Mouse (Mus musculus): Measurements from ENCODE around the gene Alkbh6. TPM values are rescaled to one million over a fixed set of nuclear protein-coding genes. Genes with fewer than 3 reads are reported as not detected.

Gene Alkbh6
- 71.3 and 83.8 TPM in 2 replicates for polyA plus RNA-seq (2014; fragmentation: Nextera tagmentation; extraction: Ambion mirVana)

DNA sequence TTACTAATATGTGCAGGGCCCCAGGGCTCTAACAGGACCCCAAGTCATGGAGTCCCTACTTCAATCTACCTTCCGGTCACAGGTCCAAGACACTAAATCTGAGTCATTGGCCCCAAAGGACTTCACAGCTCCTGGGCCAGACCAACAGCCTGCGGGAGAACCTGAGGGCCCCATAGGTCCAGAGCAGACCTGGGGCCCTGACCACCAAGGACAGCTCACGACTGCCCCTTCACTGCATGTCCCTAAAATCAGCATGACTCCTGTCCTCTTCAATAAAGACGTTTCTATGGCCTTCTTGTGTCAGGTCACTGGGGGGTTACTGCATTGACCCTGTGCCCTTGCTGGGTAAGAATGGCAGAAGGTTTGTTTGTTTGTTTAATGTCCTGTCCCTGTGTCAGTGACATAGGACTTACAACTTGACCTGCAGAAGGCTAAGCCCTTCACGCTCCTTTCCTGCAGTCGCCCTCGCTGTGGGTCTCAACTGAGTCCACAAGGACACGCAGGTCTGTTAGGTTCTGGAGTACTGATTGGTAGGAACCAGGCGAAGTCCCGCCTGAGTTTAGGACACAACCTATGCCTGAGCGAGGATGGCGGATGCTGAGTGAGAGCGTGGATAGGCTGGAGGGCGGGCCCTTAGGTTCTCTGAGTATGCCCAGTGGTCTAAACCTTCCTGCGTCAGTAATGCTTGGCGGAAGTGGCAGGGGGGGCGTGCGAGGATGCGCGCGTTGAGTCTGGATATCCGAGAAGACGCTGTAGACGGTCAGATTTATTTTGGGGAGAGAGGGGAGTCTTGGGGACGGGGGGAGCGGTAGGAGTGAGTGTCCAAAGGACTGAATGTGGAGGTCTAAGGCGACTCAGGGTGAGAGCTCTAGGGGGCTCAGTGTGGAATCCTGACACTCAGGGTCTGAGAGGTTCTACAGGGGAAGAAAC lies at the start of gene Alkbh6:
TSS of gene Alkbh6 (plus strand) at position 642 of the 930 bp plus-strand sequence.
- no peaks in the 10 kb centered on the region for H3K9me3 ChIP-seq (ENCODE audit: control insufficient read depth, low read length)
- peak within 1 kb of the TSS; percentile 68 for H3K9ac ChIP-seq (ENCODE audit: low read length)
- DNase-seq (ENCODE audit: low spot score): peak; percentile 94
- H3K4me3 ChIP-seq (ENCODE audit: low read depth, low read length): peak within 1 kb of the TSS; percentile 61
- H3K4me2 ChIP-seq (ENCODE audit: low read depth, low read length, severe bottlenecking): peak within 1 kb of the TSS; percentile 86
- H3K27ac ChIP-seq (ENCODE audit: low read depth, low read length): no peak within 1 kb of the TSS
- H3K36me3 ChIP-seq (ENCODE audit: control insufficient read depth, insufficient read depth, low read length): peaks cover 8% of the 10 kb centered on the region; the same call in 1 of the 2 replicates
- 6% methylated on average over 27 of the region's 27 CpGs for WGBS
- peaks cover 9% of the 10 kb centered on the region for H3K4me1 ChIP-seq (replicated peaks; ENCODE audit: control insufficient read depth, insufficient read depth, low read length)
- peak; percentile 100 for ATAC-seq (replicated peaks; ENCODE audit: low FRiP score)
- no peaks in the 10 kb centered on the region for H3K27me3 ChIP-seq (ENCODE audit: control insufficient read depth, insufficient read depth, low read length)

DNA sequence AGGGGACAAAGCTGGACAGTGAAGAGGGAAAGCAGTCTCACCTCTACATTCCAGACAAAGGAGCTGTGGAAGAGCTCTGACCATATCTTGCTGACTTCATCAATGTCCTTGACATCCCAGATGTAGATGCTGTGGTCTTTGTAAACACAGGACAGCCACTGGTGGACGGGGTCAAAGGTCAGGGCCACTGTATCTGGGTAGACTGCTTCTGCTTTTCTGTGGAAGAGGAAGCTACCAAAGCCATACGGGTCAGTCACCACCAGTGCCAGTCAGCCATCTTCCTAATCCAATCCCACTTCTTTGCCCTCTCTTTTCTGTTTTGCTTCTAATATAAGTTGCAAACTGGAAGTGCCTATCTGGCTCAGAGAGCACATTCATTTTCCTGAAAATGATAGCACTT lies 43.5 kb upstream of the Alkbh6 start:
- WGBS: 80% methylated on average over 2 of the region's 2 CpGs
- ATAC-seq (replicated peaks; ENCODE audit: low FRiP score): no peak
- DNase-seq (ENCODE audit: low spot score): no peak

DNA sequence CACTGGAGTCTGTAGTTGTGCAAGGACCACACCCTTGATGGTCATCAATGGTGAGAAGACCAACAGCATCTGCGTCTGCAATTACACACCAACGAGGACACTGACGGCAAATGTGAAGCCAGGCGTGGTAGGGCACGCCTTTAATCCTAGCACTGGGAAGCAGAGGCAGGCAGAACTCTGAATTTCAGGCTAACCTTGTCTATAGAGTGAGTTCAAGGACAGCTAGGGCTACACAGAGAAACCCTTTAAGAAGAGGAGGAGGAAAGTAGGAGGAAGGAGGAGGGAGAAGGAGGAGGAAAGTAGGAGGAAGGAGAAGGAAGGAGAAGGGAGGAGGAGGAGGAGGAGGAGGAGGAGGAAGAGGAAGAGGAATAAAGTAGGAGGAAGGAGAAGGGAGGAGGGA lies 43.0 kb upstream of the Alkbh6 start:
- H3K27me3 ChIP-seq (ENCODE audit: control insufficient read depth, insufficient read depth, low read length): no peaks in the 10 kb centered on the region
- ATAC-seq (replicated peaks; ENCODE audit: low FRiP score): no peak
- no peaks in the 10 kb centered on the region for H3K4me1 ChIP-seq (replicated peaks; ENCODE audit: control insufficient read depth, insufficient read depth, low read length)
- H3K27ac ChIP-seq (ENCODE audit: low read depth, low read length): no peak overlapping the region
- H3K4me3 ChIP-seq (ENCODE audit: low read depth, low read length): no peak overlapping the region
- DNase-seq (ENCODE audit: low spot score): no peak
- no peak overlapping the region for H3K9ac ChIP-seq (ENCODE audit: low read length)
- H3K36me3 ChIP-seq (ENCODE audit: control insufficient read depth, insufficient read depth, low read length): peaks cover 5% of the 10 kb centered on the region; the same call in 1 of the 2 replicates
- 95% methylated on average over 5 of the region's 5 CpGs for WGBS
- H3K4me2 ChIP-seq (ENCODE audit: low read depth, low read length, severe bottlenecking): no peak overlapping the region
- H3K9me3 ChIP-seq (ENCODE audit: control insufficient read depth, low read length): no peaks in the 10 kb centered on the region

More for the DNA sequence above, 43.5 kb upstream of the Alkbh6 start:
- Histone ChIP-seq H3K9ac (ENCODE audit: low read length) (no peak overlapping the region), H3K4me2 (ENCODE audit: low read depth, low read length, severe bottlenecking) (no peak overlapping the region), H3K27me3 (ENCODE audit: control insufficient read depth, insufficient read depth, low read length) (no peaks in the 10 kb centered on the region), H3K36me3 (ENCODE audit: control insufficient read depth, insufficient read depth, low read length) (peaks cover 5% of the 10 kb centered on the region; the same call in 1 of the 2 replicates), H3K4me1 (replicated peaks; ENCODE audit: control insufficient read depth, insufficient read depth, low read length) (no peaks in the 10 kb centered on the region), H3K9me3 (ENCODE audit: control insufficient read depth, low read length) (no peaks in the 10 kb centered on the region), H3K27ac (ENCODE audit: low read depth, low read length) (no peak overlapping the region), H3K4me3 (ENCODE audit: low read depth, low read length) (no peak overlapping the region)

DNA sequence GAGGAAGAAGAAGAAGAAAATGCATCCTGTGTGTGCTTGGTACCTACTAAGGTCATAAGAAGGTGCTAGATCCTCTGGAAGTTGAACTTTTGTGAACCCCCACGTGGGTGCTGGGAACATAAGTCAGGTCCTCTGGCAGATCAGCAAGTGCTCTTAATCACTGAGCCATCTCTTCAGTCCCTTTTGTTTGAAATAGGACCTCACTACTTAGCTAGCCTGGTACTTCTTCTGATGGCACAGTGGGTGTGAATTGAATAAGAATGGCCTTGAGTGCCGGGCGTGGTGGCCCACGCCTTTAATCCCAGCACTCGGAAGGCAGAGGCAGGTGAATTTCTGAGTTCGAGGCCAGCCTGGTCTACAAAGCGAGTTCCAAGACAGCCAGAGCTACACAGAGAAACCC lies 42.6 kb upstream of the Alkbh6 start:
- Histone ChIP-seq H3K9me3 (ENCODE audit: control insufficient read depth, low read length) (no peaks in the 10 kb centered on the region), H3K27me3 (ENCODE audit: control insufficient read depth, insufficient read depth, low read length) (no peaks in the 10 kb centered on the region), H3K9ac (ENCODE audit: low read length) (no peak overlapping the region), H3K27ac (ENCODE audit: low read depth, low read length) (no peak overlapping the region), H3K4me1 (replicated peaks; ENCODE audit: control insufficient read depth, insufficient read depth, low read length) (no peaks in the 10 kb centered on the region), H3K4me2 (ENCODE audit: low read depth, low read length, severe bottlenecking) (no peak overlapping the region), H3K4me3 (ENCODE audit: low read depth, low read length) (no peak overlapping the region), H3K36me3 (ENCODE audit: control insufficient read depth, insufficient read depth, low read length) (peaks cover 5% of the 10 kb centered on the region; the same call in 1 of the 2 replicates)
- DNase-seq (ENCODE audit: low spot score) (no peak), ATAC-seq (replicated peaks; ENCODE audit: low FRiP score) (no peak)
- WGBS: 93% methylated on average over 7 of the region's 7 CpGs

DNA sequence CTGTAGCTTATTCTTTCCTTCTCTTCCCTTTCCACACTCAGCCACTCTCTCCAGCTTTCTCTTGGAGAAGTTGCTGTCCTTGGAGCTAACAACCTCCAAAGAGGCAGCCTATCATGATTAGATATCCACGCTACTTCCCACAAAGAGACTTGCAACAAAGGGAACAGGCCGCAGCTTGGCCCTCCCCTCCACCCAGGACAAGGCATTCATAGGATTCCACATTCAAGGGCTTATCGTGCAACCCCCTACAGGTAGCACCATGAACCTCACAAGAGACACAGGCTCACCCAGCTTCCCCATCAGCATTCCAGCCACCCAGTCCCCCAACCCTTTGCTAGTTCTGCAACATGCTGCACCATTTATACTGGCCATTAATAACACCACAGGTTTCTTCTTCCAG lies 41.7 kb upstream of the Alkbh6 start:
- no peak for ATAC-seq (replicated peaks; ENCODE audit: low FRiP score)
- H3K4me3 ChIP-seq (ENCODE audit: low read depth, low read length): no peak overlapping the region
- H3K4me2 ChIP-seq (ENCODE audit: low read depth, low read length, severe bottlenecking): no peak overlapping the region
- no peak overlapping the region for H3K9ac ChIP-seq (ENCODE audit: low read length)
- DNase-seq (ENCODE audit: low spot score): no peak
- H3K36me3 ChIP-seq (ENCODE audit: control insufficient read depth, insufficient read depth, low read length): peaks cover 5% of the 10 kb centered on the region; the same call in 1 of the 2 replicates
- H3K27me3 ChIP-seq (ENCODE audit: control insufficient read depth, insufficient read depth, low read length): no peaks in the 10 kb centered on the region
- 86% methylated on average over 3 of the region's 3 CpGs for WGBS
- H3K4me1 ChIP-seq (replicated peaks; ENCODE audit: control insufficient read depth, insufficient read depth, low read length): no peaks in the 10 kb centered on the region
- H3K9me3 ChIP-seq (ENCODE audit: control insufficient read depth, low read length): no peaks in the 10 kb centered on the region
- no peak overlapping the region for H3K27ac ChIP-seq (ENCODE audit: low read depth, low read length)

DNA sequence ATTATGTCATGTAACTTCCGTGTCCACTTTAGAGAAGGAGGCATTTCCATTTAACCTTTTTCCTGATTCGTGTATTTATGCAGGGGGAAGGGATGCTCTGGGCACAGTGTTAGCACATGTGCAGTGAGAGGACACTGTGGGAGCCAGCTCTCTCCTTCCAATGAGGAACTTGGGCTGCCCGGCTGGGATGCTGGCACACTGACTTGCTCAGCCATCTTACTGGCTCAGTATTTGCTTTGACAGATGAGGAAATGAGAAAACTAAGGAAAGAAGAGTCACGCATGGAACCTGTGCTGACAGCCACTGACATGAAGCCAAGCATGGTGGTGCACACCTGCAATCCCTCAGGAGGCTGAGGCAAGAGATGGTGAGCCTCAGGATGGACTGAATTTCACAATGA lies 38.9 kb upstream of the Alkbh6 start:
- Histone ChIP-seq H3K4me3 (ENCODE audit: low read depth, low read length) (no peak overlapping the region), H3K27ac (ENCODE audit: low read depth, low read length) (no peak overlapping the region), H3K4me2 (ENCODE audit: low read depth, low read length, severe bottlenecking) (no peak overlapping the region), H3K36me3 (ENCODE audit: control insufficient read depth, insufficient read depth, low read length) (no peaks in the 10 kb centered on the region; the same call in 1 of the 2 replicates), H3K9me3 (ENCODE audit: control insufficient read depth, low read length) (no peaks in the 10 kb centered on the region), H3K4me1 (replicated peaks; ENCODE audit: control insufficient read depth, insufficient read depth, low read length) (no peaks in the 10 kb centered on the region), H3K27me3 (ENCODE audit: control insufficient read depth, insufficient read depth, low read length) (no peaks in the 10 kb centered on the region), H3K9ac (ENCODE audit: low read length) (no peak overlapping the region)
- WGBS: 89% methylated on average over 4 of the region's 4 CpGs
- ATAC-seq (replicated peaks; ENCODE audit: low FRiP score) (no peak), DNase-seq (ENCODE audit: low spot score) (no peak)

DNA sequence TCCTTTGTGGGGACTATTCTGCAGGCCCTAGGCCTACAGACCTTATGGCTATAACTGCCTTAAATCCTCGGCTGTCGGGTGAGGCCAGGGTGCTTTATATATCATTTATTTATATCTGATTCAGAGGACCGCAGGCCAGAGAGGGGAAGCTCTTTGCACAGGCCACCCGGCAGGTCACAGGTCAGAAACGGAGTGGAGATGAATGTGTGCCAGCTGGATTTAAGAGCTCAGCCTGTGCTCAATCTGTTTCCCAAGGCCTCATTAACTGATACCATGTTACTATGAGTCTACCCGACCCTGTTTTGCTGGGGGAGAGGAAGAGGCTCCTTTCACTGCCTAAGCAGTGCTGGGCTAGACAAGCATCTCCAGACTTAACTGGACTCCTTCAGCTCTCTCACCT lies 34.1 kb upstream of the Alkbh6 start:
- no peak for ATAC-seq (replicated peaks; ENCODE audit: low FRiP score)

DNA sequence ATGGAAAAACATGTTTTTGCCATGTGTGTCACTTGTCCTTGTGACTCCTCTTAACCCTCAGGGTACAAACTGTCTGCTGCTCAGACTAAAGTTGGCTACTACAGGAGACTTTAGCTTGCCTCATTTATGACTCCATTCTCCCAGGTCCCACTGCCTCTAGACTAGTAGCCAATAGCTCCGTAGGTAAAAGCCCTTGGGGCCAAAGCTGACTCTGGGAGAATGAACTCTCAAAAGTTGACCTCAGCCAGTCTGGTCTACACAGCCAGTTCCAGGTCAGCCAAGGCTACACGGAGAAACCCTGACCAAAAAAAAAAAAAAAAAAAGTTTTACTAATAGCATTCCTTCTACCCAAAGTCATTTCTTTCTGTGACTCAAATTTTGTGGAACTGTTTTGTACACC lies 29.6 kb upstream of the Alkbh6 start:
- ATAC-seq (replicated peaks; ENCODE audit: low FRiP score): no peak
- Histone ChIP-seq H3K27ac (ENCODE audit: low read depth, low read length) (no peak overlapping the region), H3K9ac (ENCODE audit: low read length) (no peak overlapping the region), H3K4me1 (replicated peaks; ENCODE audit: control insufficient read depth, insufficient read depth, low read length) (peaks cover 2% of the 10 kb centered on the region; the same call in 1 of the 2 replicates), H3K36me3 (ENCODE audit: control insufficient read depth, insufficient read depth, low read length) (no peaks in the 10 kb centered on the region), H3K4me3 (ENCODE audit: low read depth, low read length) (peak overlapping the region; percentile 74; the same call in 1 of the 2 replicates), H3K4me2 (ENCODE audit: low read depth, low read length, severe bottlenecking) (peak overlapping the region; percentile 86; the same call in 1 of the 2 replicates), H3K27me3 (ENCODE audit: control insufficient read depth, insufficient read depth, low read length) (no peaks in the 10 kb centered on the region), H3K9me3 (ENCODE audit: control insufficient read depth, low read length) (no peaks in the 10 kb centered on the region)
- WGBS: 75% methylated on average over 2 of the region's 2 CpGs
- DNase-seq (ENCODE audit: low spot score): no peak

More for the DNA sequence above, 34.1 kb upstream of the Alkbh6 start:
- Histone ChIP-seq H3K27me3 (ENCODE audit: control insufficient read depth, insufficient read depth, low read length) (no peaks in the 10 kb centered on the region), H3K4me2 (ENCODE audit: low read depth, low read length, severe bottlenecking) (no peak overlapping the region), H3K9me3 (ENCODE audit: control insufficient read depth, low read length) (no peaks in the 10 kb centered on the region), H3K27ac (ENCODE audit: low read depth, low read length) (no peak overlapping the region), H3K36me3 (ENCODE audit: control insufficient read depth, insufficient read depth, low read length) (no peaks in the 10 kb centered on the region), H3K4me3 (ENCODE audit: low read depth, low read length) (no peak overlapping the region), H3K9ac (ENCODE audit: low read length) (no peak overlapping the region), H3K4me1 (replicated peaks; ENCODE audit: control insufficient read depth, insufficient read depth, low read length) (no peaks in the 10 kb centered on the region; the same call in 1 of the 2 replicates)
- no peak for DNase-seq (ENCODE audit: low spot score)
- WGBS: 87% methylated on average over 6 of the region's 6 CpGs

Measured in forebrain, embryonic 11.5 days (tissue).